Comparison of ENCODE assay signal across 10 mouse cellular contexts in genomic region chr14:24983279-24983678, GRCm38 (mm10).
DNase-seq lines count a peak whose midpoint lies in the region; ATAC-seq lines count a peak whose summit lies in the region.
"Had no signal": no experiment of that assay in that cellular context is flagged by ENCODE, and none has a peak within 500 bp of the region (broad histone marks: within the 10 kb centered on the region; RNA-seq: fewer than 3 reads in every experiment).

No protein-coding gene starts in this region.

- 0 out of 2 replicates have a peak, but pooled peaks cover 3% of the 10 kb centered on the region for H3K9me3 ChIP-seq in hindbrain, embryonic 11.5 days (ENCODE audit: control insufficient read depth, low read length)
- H3K9me3 ChIP-seq in hindbrain, embryonic 12.5 days (replicated peaks): no peaks in the 10 kb centered on the region
- H3K9me3 ChIP-seq: stomach, embryonic 15.5 days had no signal

- no peaks in the 10 kb centered on the region for H3K27me3 ChIP-seq in hindbrain, embryonic 11.5 days (ENCODE audit: control insufficient read depth, insufficient read depth, low read length)
- H3K27me3 ChIP-seq in hindbrain, embryonic 12.5 days: no peaks in the 10 kb centered on the region
- H3K27me3 ChIP-seq: stomach, embryonic 15.5 days had no signal

- no peak overlapping the region for H3K9ac ChIP-seq in hindbrain, embryonic 11.5 days (ENCODE audit: low read depth, low read length)
- H3K9ac ChIP-seq in hindbrain, embryonic 12.5 days: no peak overlapping the region
- H3K9ac ChIP-seq: stomach, embryonic 15.5 days had no signal

- H3K4me2 ChIP-seq in hindbrain, embryonic 11.5 days (replicated peaks; ENCODE audit: low read depth, low read length): no peak overlapping the region
- H3K4me2 ChIP-seq in hindbrain, embryonic 12.5 days (replicated peaks): no peak overlapping the region
- H3K4me2 ChIP-seq: stomach, embryonic 15.5 days had no signal

- peak; percentile 54 for DNase-seq in hindbrain, embryonic 11.5 days (ENCODE audit: low spot score)
- peak; percentile 44 for DNase-seq in A20 (ENCODE audit: low read depth, low spot score)
- DNase-seq in c-Kit-negative CD71-positive TER-119-positive erythroid progenitor cells, embryonic 14.5 days (ENCODE audit: low read depth, low spot score): peak; percentile 15
- DNase-seq in lung, postnatal 36 days: peak; percentile 10
- no peak for DNase-seq in ovary, postnatal 14 days (ENCODE audit: low spot score)
- no peak for DNase-seq in left cerebral cortex, adult 8-10 months (ENCODE audit: low spot score in 2 of 2)
- DNase-seq in adrenal gland, postnatal 4 days (ENCODE audit: low spot score in 2 of 2): no peak

- no peak for ATAC-seq in hindbrain, embryonic 11.5 days (ENCODE audit: low FRiP score)
- no peak for ATAC-seq in hindbrain, embryonic 12.5 days (ENCODE audit: low FRiP score)

- H3K36me3 ChIP-seq in hindbrain, embryonic 11.5 days (ENCODE audit: control insufficient read depth, insufficient read depth, low read length): no peaks in the 10 kb centered on the region
- no peaks in the 10 kb centered on the region for H3K36me3 ChIP-seq in hindbrain, embryonic 12.5 days
- H3K36me3 ChIP-seq: stomach, embryonic 15.5 days had no signal

- H3K4me3 ChIP-seq in hindbrain, embryonic 11.5 days (ENCODE audit: low read depth, low read length): no peak overlapping the region
- H3K4me3 ChIP-seq in hindbrain, embryonic 12.5 days: no peak overlapping the region
- H3K4me3 ChIP-seq: megakaryocyte, embryonic 14.5 days; stomach, embryonic 15.5 days had no signal

- H3K27ac ChIP-seq in hindbrain, embryonic 11.5 days (ENCODE audit: low read depth, low read length): no peak overlapping the region
- H3K27ac ChIP-seq in hindbrain, embryonic 12.5 days: no peak overlapping the region
- H3K27ac ChIP-seq: stomach, embryonic 15.5 days had no signal

- H3K4me1 ChIP-seq in hindbrain, embryonic 11.5 days (replicated peaks; ENCODE audit: control insufficient read depth, insufficient read depth, low read length): no peaks in the 10 kb centered on the region
- peaks cover 12% of the 10 kb centered on the region for H3K4me1 ChIP-seq in hindbrain, embryonic 12.5 days
- H3K4me1 ChIP-seq: megakaryocyte, embryonic 14.5 days; stomach, embryonic 15.5 days had no signal

Comparison
In these comparisons a context has a peak if more than half of its experiments do, and no peak if none do; other contexts are left out.
1. DNase-seq: peak in hindbrain, embryonic 11.5 days (single experiment), A20 (single experiment), c-Kit-negative CD71-positive TER-119-positive erythroid progenitor cells, embryonic 14.5 days (single experiment) and lung, postnatal 36 days (single experiment); none in ovary, postnatal 14 days (single experiment), left cerebral cortex, adult 8-10 months (0 of 2) and adrenal gland, postnatal 4 days (0 of 2).